Mouse (Mus musculus) CH12.LX (cell line): ENCODE data around the gene Rps26. TPM values are rescaled to one million over a fixed set of nuclear protein-coding genes. Genes with fewer than 3 reads are reported as not detected.

ENCODE experiments used
- DNase-seq: peaks from one replicate; pipeline ENCODE4 v3.0.0-alpha.2; 2013; ENCODE audit errors: extremely low read depth
- H3K27ac ChIP-seq: 2 replicates; pipeline ENCODE4 v1.5.1; 2012; ENCODE audit warnings: low read depth, mild to moderate bottlenecking, control low read depth, moderate library complexity; ENCODE audit not compliant: insufficient read depth
- H3K27me3 ChIP-seq: replicated peaks from 2 replicates; pipeline ENCODE3; 2012; ENCODE audit warnings: inconsistent platforms
- H3K36me3 ChIP-seq, 2 experiments: replicated peaks in 1 of 2; 2 replicates each; pipeline versions ENCODE3 to v1.6.1; 2012; ENCODE audit warnings: inconsistent platforms in 1 of 2, low read length in 1 of 2, mild to moderate bottlenecking in 1 of 2, mixed read lengths in 1 of 2, moderate library complexity in 1 of 2; ENCODE audit not compliant: control insufficient read depth in 1 of 2, insufficient read depth in 1 of 2
- H3K4me1 ChIP-seq, 2 experiments: 2 replicates each; pipeline ENCODE4 v1.6.1; 2012; ENCODE audit warnings: inconsistent platforms in 1 of 2, moderate library complexity in 1 of 2; ENCODE audit not compliant: insufficient read depth in 2 of 2, control insufficient read depth in 1 of 2
- H3K4me2 ChIP-seq: 2 replicates; pipeline ENCODE4 v1.6.1; 2012; ENCODE audit warnings: low read depth, mild to moderate bottlenecking, control low read depth; ENCODE audit not compliant: poor library complexity, insufficient read depth, severe bottlenecking
- H3K4me3 ChIP-seq, 3 experiments: fragments of 150-350 bp in 1 of 3; sonication (generic) in 1 of 3; replicated peaks in 1 of 3; 2 replicates each; pipeline versions ENCODE3 to v1.5.1; 2011 to 2012; ENCODE audit warnings: low read depth in 2 of 3, low read length in 2 of 3, mild to moderate bottlenecking in 2 of 3, moderate library complexity in 2 of 3, control low read depth in 1 of 3, improper control_type of control experiment in 1 of 3, inconsistent platforms in 1 of 3, mixed read lengths in 1 of 3; ENCODE audit not compliant: poor library complexity in 1 of 3
- H3K79me2 ChIP-seq: replicated peaks from 2 replicates; pipeline ENCODE4 v1.6.1; 2012; ENCODE audit warnings: mild to moderate bottlenecking, moderate library complexity; ENCODE audit not compliant: control insufficient read depth, poor library complexity, insufficient read depth, severe bottlenecking; ENCODE audit errors: extremely low read depth
- H3K9ac ChIP-seq: 2 replicates; pipeline ENCODE4 v1.6.1; 2012; ENCODE audit warnings: low read depth, mild to moderate bottlenecking, control low read depth, moderate library complexity; ENCODE audit not compliant: insufficient read depth
- H3K9me3 ChIP-seq: replicated peaks from 2 replicates; pipeline ENCODE3; 2012; ENCODE audit warnings: low read length, inconsistent platforms, mixed read lengths
- BHLHE40 ChIP-seq: IDR thresholded peaks from 2 replicates; pipeline ENCODE4 v1.6.1; 2011; ENCODE audit warnings: mild to moderate bottlenecking, low read depth, low read length, improper control_type of control experiment
- CHD1 ChIP-seq: IDR thresholded peaks from 2 replicates; pipeline ENCODE4 v1.6.1; 2012; ENCODE audit warnings: low read depth, low read length, improper control_type of control experiment, inconsistent platforms
- CHD2 ChIP-seq: IDR thresholded peaks from 2 replicates; pipeline ENCODE4 v1.6.1; 2011; ENCODE audit warnings: low read length, improper control_type of control experiment
- CTCF ChIP-seq, 2 experiments: IDR thresholded peaks in 1 of 2; conservative IDR thresholded peaks in 1 of 2; 2 replicates each; pipeline ENCODE4 v1.5.1; 2011 to 2012; ENCODE audit warnings: low read depth in 2 of 2, low read length in 2 of 2, improper control_type of control experiment in 1 of 2, inconsistent platforms in 1 of 2, mild to moderate bottlenecking in 1 of 2, moderate library complexity in 1 of 2
- E2F4 ChIP-seq: IDR thresholded peaks from 2 replicates; pipeline ENCODE4 v1.6.1; 2011; ENCODE audit warnings: low read depth, low read length, improper control_type of control experiment; ENCODE audit not compliant: insufficient replicate concordance
- ELF1 ChIP-seq: IDR thresholded peaks from 2 replicates; pipeline ENCODE4 v1.6.1; 2014; ENCODE audit warnings: low read depth, mild to moderate bottlenecking, inconsistent platforms, low read length, improper control_type of control experiment
- EP300 ChIP-seq: IDR thresholded peaks from 2 replicates; pipeline ENCODE4 v1.6.1; 2011; ENCODE audit warnings: low read length, improper control_type of control experiment
- ETS1 ChIP-seq: conservative IDR thresholded peaks from 2 replicates; pipeline ENCODE4 v1.6.1; 2012; ENCODE audit warnings: low read depth, mild to moderate bottlenecking, inconsistent platforms, low read length, improper control_type of control experiment, moderate library complexity
- GABPA ChIP-seq: IDR thresholded peaks from 2 replicates; pipeline ENCODE4 v1.6.1; 2012; ENCODE audit warnings: low read depth, low read length, improper control_type of control experiment, inconsistent platforms; ENCODE audit not compliant: insufficient replicate concordance
- HCFC1 ChIP-seq: IDR thresholded peaks from 2 replicates; pipeline ENCODE4 v1.6.1; 2012; ENCODE audit warnings: low read depth, mild to moderate bottlenecking, inconsistent platforms, low read length, improper control_type of control experiment
- IRF4 ChIP-seq: IDR thresholded peaks from 2 replicates; pipeline ENCODE4 v1.6.1; 2014; ENCODE audit warnings: low read depth, mild to moderate bottlenecking, inconsistent platforms, low read length, improper control_type of control experiment
- JUN ChIP-seq: IDR thresholded peaks from 2 replicates; pipeline ENCODE4 v1.6.1; 2011; ENCODE audit warnings: low read depth, mild to moderate bottlenecking, low read length, improper control_type of control experiment, moderate library complexity; ENCODE audit not compliant: insufficient read depth
- JUND ChIP-seq: conservative IDR thresholded peaks from 2 replicates; pipeline ENCODE4 v1.6.1; 2011; ENCODE audit warnings: low read depth, low read length, improper control_type of control experiment
- KAT2A ChIP-seq: IDR thresholded peaks from 2 replicates; pipeline ENCODE4 v1.6.1; 2012; ENCODE audit warnings: low read length, improper control_type of control experiment, inconsistent platforms; ENCODE audit not compliant: insufficient replicate concordance
- MAFK ChIP-seq: IDR thresholded peaks from 2 replicates; pipeline ENCODE4 v1.6.1; 2011; ENCODE audit warnings: low read length, improper control_type of control experiment; ENCODE audit not compliant: insufficient replicate concordance
- MAX ChIP-seq: IDR thresholded peaks from 2 replicates; pipeline ENCODE4 v1.6.1; 2011; ENCODE audit warnings: low read length, improper control_type of control experiment
- MAZ ChIP-seq: IDR thresholded peaks from 2 replicates; pipeline ENCODE4 v1.6.1; 2012; ENCODE audit warnings: low read depth, mild to moderate bottlenecking, inconsistent platforms, low read length, improper control_type of control experiment, moderate library complexity
- MEF2A ChIP-seq: IDR thresholded peaks from 2 replicates; pipeline ENCODE4 v1.6.1; 2014; ENCODE audit warnings: low read depth, mild to moderate bottlenecking, inconsistent platforms, low read length, improper control_type of control experiment, borderline replicate concordance
- MXI1 ChIP-seq: IDR thresholded peaks from 2 replicates; pipeline ENCODE4 v1.6.1; 2011; ENCODE audit warnings: mild to moderate bottlenecking, low read depth, low read length, improper control_type of control experiment
- MYC ChIP-seq: IDR thresholded peaks from 2 replicates; pipeline ENCODE4 v1.6.1; 2011; ENCODE audit warnings: low read depth, mild to moderate bottlenecking, improper control_type of control experiment, low read length
- NELFE ChIP-seq: IDR thresholded peaks from 2 replicates; pipeline ENCODE4 v1.6.1; 2011; ENCODE audit warnings: low read depth, low read length, improper control_type of control experiment
- NRF1 ChIP-seq: IDR thresholded peaks from 2 replicates; pipeline ENCODE4 v1.6.1; 2014; ENCODE audit warnings: low read depth, mild to moderate bottlenecking, inconsistent platforms, low read length, improper control_type of control experiment, moderate library complexity
- PAX5 ChIP-seq: IDR thresholded peaks from 2 replicates; pipeline ENCODE4 v1.6.1; 2012; ENCODE audit warnings: low read length, inconsistent platforms, mixed read lengths
- POLR2A ChIP-seq: IDR thresholded peaks from 2 replicates; pipeline ENCODE4 v1.6.1; 2011; ENCODE audit warnings: low read depth, mild to moderate bottlenecking, improper control_type of control experiment, low read length
- POLR2AphosphoS2 ChIP-seq: IDR thresholded peaks from 2 replicates; pipeline ENCODE4 v1.6.1; 2011; ENCODE audit warnings: low read depth, low read length, improper control_type of control experiment
- RAD21 ChIP-seq: IDR thresholded peaks from 2 replicates; pipeline ENCODE4 v1.6.1; 2011; ENCODE audit warnings: low read depth, mild to moderate bottlenecking, low read length, improper control_type of control experiment, moderate library complexity
- RCOR1 ChIP-seq: conservative IDR thresholded peaks from 2 replicates; pipeline ENCODE4 v1.6.1; 2012; ENCODE audit warnings: low read depth, mild to moderate bottlenecking, inconsistent platforms, low read length, improper control_type of control experiment
- SIN3A ChIP-seq: IDR thresholded peaks from 2 replicates; pipeline ENCODE4 v1.6.1; 2012; ENCODE audit warnings: low read length, improper control_type of control experiment, inconsistent platforms
- SMC3 ChIP-seq: IDR thresholded peaks from 2 replicates; pipeline ENCODE4 v1.6.1; 2011; ENCODE audit warnings: low read depth, low read length, improper control_type of control experiment
- TBP ChIP-seq: conservative IDR thresholded peaks from 2 replicates; pipeline ENCODE4 v1.6.1; 2011; ENCODE audit warnings: low read depth, low read length, improper control_type of control experiment
- TCF12 ChIP-seq: IDR thresholded peaks from 2 replicates; pipeline ENCODE4 v1.6.1; 2014; ENCODE audit warnings: low read depth, mild to moderate bottlenecking, inconsistent platforms, low read length, improper control_type of control experiment
- UBTF ChIP-seq: IDR thresholded peaks from 2 replicates; pipeline ENCODE4 v1.6.1; 2012; ENCODE audit warnings: low read depth, mild to moderate bottlenecking, inconsistent platforms, low read length, improper control_type of control experiment, moderate library complexity
- USF1 ChIP-seq: IDR thresholded peaks from 2 replicates; pipeline ENCODE4 v1.6.1; 2014; ENCODE audit warnings: low read depth, mild to moderate bottlenecking, inconsistent platforms, low read length, improper control_type of control experiment
- USF2 ChIP-seq: conservative IDR thresholded peaks from 2 replicates; pipeline ENCODE4 v1.6.1; 2011; ENCODE audit warnings: low read depth, low read length, improper control_type of control experiment
- ZC3H11A ChIP-seq: IDR thresholded peaks from 2 replicates; pipeline ENCODE4 v1.6.1; 2012; ENCODE audit warnings: low read depth, mild to moderate bottlenecking, inconsistent platforms, low read length, improper control_type of control experiment
- ZKSCAN1 ChIP-seq: IDR thresholded peaks from 2 replicates; pipeline ENCODE4 v1.6.1; 2012; ENCODE audit warnings: low read depth, inconsistent platforms, low read length, improper control_type of control experiment, borderline replicate concordance
- ZMIZ1 ChIP-seq: IDR thresholded peaks from 2 replicates; pipeline ENCODE4 v1.6.1; 2012; ENCODE audit warnings: low read depth, mild to moderate bottlenecking, inconsistent platforms, low read length, improper control_type of control experiment
- ZNF384 ChIP-seq: IDR thresholded peaks from 2 replicates; pipeline ENCODE4 v1.6.1; 2012; ENCODE audit warnings: low read depth, low read length, improper control_type of control experiment, inconsistent platforms
- dilution Hi-C: fragments of 300-500 bp; cut with MboI; formaldehyde crosslinking; loops from 2 replicates; pipeline ENCODE4 v1.14.3; 2020; ENCODE audit warnings: low sequenced_read_pairs; ENCODE audit not compliant: extremely low pct_unique_long_range_greater_than_20kb, extremely low pct_ligation_motif_present
- in situ Hi-C: fragments of 300-500 bp; cut with MboI; formaldehyde crosslinking; loops from 3 replicates; pipeline ENCODE4 v1.14.3; 2019; ENCODE audit warnings: low sequenced_read_pairs, low pct_ligation_motif_present, low pct_unique_long_range_greater_than_20kb, mixed read lengths
- polyA plus RNA-seq: library from polyadenylated mRNA; unstranded; fragments of >175 nt; gene quantifications from 2 replicates; pipeline ENCODE4 v1.2.1, GENCODE M21; 2012; ENCODE audit warnings: low read depth; ENCODE audit not compliant: insufficient read length
- total RNA-seq, 2 experiments: library from RNA; depleted of rRNA; stranded (reverse); fragments of 300-350 nt in 1 of 2; fragments of >200 nt in 1 of 2; gene quantifications; 2 replicates each; pipeline ENCODE4 v1.2.3; 2012 to 2014

Gene Rps26
- total and polyA plus RNA-seq, 3 experiments, result 1,906 to 2,987 (median 2,220) TPM

DNA sequence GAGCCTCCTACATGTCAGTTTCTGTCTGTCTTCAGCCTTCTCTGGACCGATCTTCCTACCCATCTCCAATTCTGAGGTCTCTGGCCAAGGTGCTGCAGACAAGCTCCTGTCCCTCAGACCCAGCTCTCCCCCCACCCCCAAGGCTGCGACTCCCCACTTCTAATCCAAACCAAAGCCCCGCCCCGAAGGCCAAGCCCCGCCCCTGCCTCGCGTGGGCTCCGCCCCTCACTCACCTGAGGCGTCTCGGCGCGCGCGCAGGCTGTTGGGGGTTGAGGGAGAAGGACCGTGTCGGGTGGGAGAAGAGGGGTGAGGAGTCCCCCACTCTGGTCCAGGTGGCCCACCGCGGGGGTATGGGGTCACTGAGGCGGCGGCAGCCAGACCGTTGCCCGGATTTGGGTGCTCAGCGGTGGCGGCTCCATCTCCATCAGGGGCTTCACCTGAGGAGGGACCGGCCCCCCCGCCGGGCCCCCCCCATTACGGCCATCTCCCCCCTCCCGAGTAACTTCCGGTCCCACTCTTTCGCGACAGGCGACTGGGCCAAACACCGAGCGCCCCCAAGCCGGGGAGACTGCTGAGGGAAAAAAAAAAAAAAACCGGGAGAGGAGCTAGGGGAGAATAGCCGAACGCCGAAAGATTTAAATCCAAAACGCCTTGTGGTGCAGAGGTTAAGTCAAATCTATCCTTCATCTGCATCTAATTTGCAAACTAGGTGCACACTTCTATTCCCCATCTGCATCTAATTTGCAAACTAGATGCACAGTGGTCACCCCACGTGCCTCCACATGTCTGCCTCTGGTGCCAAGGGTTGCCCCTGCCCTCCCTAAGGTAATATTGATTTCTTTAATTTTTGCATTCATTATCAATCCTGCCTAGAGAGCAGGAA lies 42.5 kb upstream of the Rps26 start:
- dilution Hi-C loops, result no loop called here
- peak; percentile 87 for DNase-seq
- in situ Hi-C loops, result no loop called here

DNA sequence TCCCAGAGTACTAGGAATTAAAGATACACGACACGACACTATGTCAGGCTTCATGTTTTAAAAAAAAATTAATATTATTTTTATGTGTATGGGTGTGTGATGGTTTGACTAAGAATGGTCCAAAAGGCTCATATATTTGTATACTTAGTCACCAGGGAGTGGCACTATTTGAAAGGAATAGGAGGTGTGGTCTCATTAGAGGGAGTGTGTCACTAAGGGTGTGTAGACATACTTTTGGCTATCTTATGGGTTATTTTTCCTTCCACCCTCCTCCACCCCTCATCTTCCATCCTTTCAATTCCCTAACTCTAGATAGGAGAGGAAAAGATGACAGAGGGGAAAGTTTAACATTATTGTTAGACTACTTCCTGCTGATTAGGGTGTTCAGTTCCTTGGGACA lies 39.3 kb upstream of the Rps26 start:
- Histone ChIP-seq H3K27me3 (peaks cover 2% of the 10 kb centered on the region), H3K4me3 (no peak overlapping the region), H3K4me1 (peaks cover 11 to 27% of the 10 kb centered on the region in 2 experiments), H3K9me3 (no peaks in the 10 kb centered on the region), H3K36me3 (peaks cover 0 to 5% of the 10 kb centered on the region in 2 experiments), H3K27ac (no peak overlapping the region), H3K4me2 (no peak overlapping the region), H3K79me2 (no peaks in the 10 kb centered on the region), H3K9ac (no peak overlapping the region)
- dilution Hi-C loops (no loop called here), in situ Hi-C loops (no loop called here)
- no peak for DNase-seq
- TF ChIP-seq ETS1 (no peak), NRF1 (no peak), HCFC1 (no peak), MYC (no peak), IRF4 (no peak), ZKSCAN1 (no peak), TCF12 (no peak), EP300 (no peak), BHLHE40 (no peak), E2F4 (no peak), POLR2A (no peak), NELFE (no peak), CHD1 (no peak), MAZ (no peak), CTCF (conservative IDR thresholded peaks at IDR 0.05 in 1 of 2, IDR thresholded peaks at IDR 0.05 in 1 of 2; ENCODE audit: low read depth in 2 of 2, low read length in 2 of 2) (no peak), ZNF384 (no peak)

More for the DNA sequence above, 42.5 kb upstream of the Rps26 start:
- Histone ChIP-seq H3K4me3 (peak overlapping the region; percentile 51 to 84 (median 63)), H3K36me3 (peaks cover 0 to 15% of the 10 kb centered on the region in 2 experiments)
- TF ChIP-seq SMC3 (no peak), MEF2A (peak; percentile 80; the same call in 1 of the 2 replicates), NRF1 (peak; percentile 69), HCFC1 (peak; percentile 72), ELF1 (peak; percentile 46; the same call in 1 of the 2 replicates), RAD21 (no peak), ZC3H11A (no peak), CHD1 (no peak), USF2 (0 out of 2 replicates have a peak, but pooled peaks have one; percentile 27), JUND (peak; percentile 67; the same call in 1 of the 2 replicates), SIN3A (peak; percentile 64), POLR2AphosphoS2 (no peak), PAX5 (no peak), CTCF (conservative IDR thresholded peaks at IDR 0.05 in 1 of 2, IDR thresholded peaks at IDR 0.05 in 1 of 2; ENCODE audit: low read depth in 2 of 2, low read length in 2 of 2) (no peak), POLR2A (no peak), MAZ (peak; percentile 79), E2F4 (no peak), TCF12 (peak; percentile 50; the same call in 1 of the 2 replicates), GABPA (no peak), KAT2A (no peak), TBP (0 out of 2 replicates have a peak, but pooled peaks have one; percentile 45), ZMIZ1 (no peak), RCOR1 (peak; percentile 85; the same call in 1 of the 2 replicates), IRF4 (peak; percentile 79; the same call in 1 of the 2 replicates), ETS1 (peak; percentile 89), NELFE (no peak), ZNF384 (peak; percentile 99), MAX (peak; percentile 87), UBTF (no peak), MXI1 (peak; percentile 60; the same call in 1 of the 2 replicates), USF1 (peak; percentile 47), ZKSCAN1 (no peak), BHLHE40 (peak; percentile 100), MAFK (peak; percentile 25; the same call in 1 of the 2 replicates), JUN (peak; percentile 35), EP300 (peak; percentile 73), MYC (peak; percentile 93), CHD2 (no peak)
- TF ChIP-seq, all 38 proteins: peak for 22
- H3K9ac ChIP-seq, result peak overlapping the region; percentile 75
- H3K27me3 ChIP-seq, result peaks cover 4% of the 10 kb centered on the region
- no peaks in the 10 kb centered on the region for H3K9me3 ChIP-seq
- peak overlapping the region; percentile 68; the same call in 1 of the 2 replicates for H3K27ac ChIP-seq
- H3K4me1 ChIP-seq, result peaks cover 17 to 46% of the 10 kb centered on the region in 2 experiments
- no peaks in the 10 kb centered on the region for H3K79me2 ChIP-seq
- H3K4me2 ChIP-seq, result peak overlapping the region; percentile 60
